Mouse (Mus musculus): ENCODE measurements around the gene Gramd1a. TPM values are rescaled to one million over a fixed set of nuclear protein-coding genes. Genes with fewer than 3 reads are reported as not detected.

Gramd1a gene
- polyA plus RNA-seq, 1 experiment from 2014 or later = 277 TPM

GRCm38 (mm10) chr7:31088206-31088605, 67.5 kb downstream of the Gramd1a start:
- Histone ChIP-seq H3K27ac (ENCODE audit: low read length) (no peak overlapping the region), H3K27me3 (replicated peaks; ENCODE audit: control insufficient read depth, insufficient read depth, low read length) (no peaks in the 10 kb centered on the region; the same call in 1 of the 2 replicates), H3K4me1 (replicated peaks; ENCODE audit: control insufficient read depth, insufficient read depth, low read length) (no peaks in the 10 kb centered on the region), H3K9ac (replicated peaks; ENCODE audit: low read depth, low read length) (no peak overlapping the region), H3K4me2 (ENCODE audit: low read length) (no peak overlapping the region), H3K9me3 (ENCODE audit: control insufficient read depth, low read length) (no peaks in the 10 kb centered on the region), H3K4me3 (replicated peaks; ENCODE audit: low read length) (no peak overlapping the region), H3K36me3 (ENCODE audit: control insufficient read depth, insufficient read depth) (no peaks in the 10 kb centered on the region)
- 67% methylated on average over 3 of the region's 3 CpGs for WGBS
- ATAC-seq = no peak

- Histone ChIP-seq H3K36me3 (ENCODE audit: control insufficient read depth, insufficient read depth) (no peaks in the 10 kb centered on the region), H3K4me2 (ENCODE audit: low read length) (no peak overlapping the region), H3K27me3 (replicated peaks; ENCODE audit: control insufficient read depth, insufficient read depth, low read length) (no peaks in the 10 kb centered on the region; the same call in 1 of the 2 replicates), H3K9me3 (ENCODE audit: control insufficient read depth, low read length) (no peaks in the 10 kb centered on the region), H3K9ac (replicated peaks; ENCODE audit: low read depth, low read length) (no peak overlapping the region), H3K27ac (ENCODE audit: low read length) (no peak overlapping the region), H3K4me3 (replicated peaks; ENCODE audit: low read length) (no peak overlapping the region), H3K4me1 (replicated peaks; ENCODE audit: control insufficient read depth, insufficient read depth, low read length) (no peaks in the 10 kb centered on the region)
- no peak for ATAC-seq
- WGBS = 65% methylated on average over 2 of the region's 2 CpGs
Observed at GRCm38 (mm10) chr7:31087262-31087661, 68.4 kb downstream of the Gramd1a start.

GRCm38 (mm10) chr7:31086175-31086755, 69.4 kb downstream of the Gramd1a start:
- no peak overlapping the region for H3K4me2 ChIP-seq (ENCODE audit: low read length)
- no peaks in the 10 kb centered on the region for H3K9me3 ChIP-seq (ENCODE audit: control insufficient read depth, low read length)
- no peaks in the 10 kb centered on the region for H3K36me3 ChIP-seq (ENCODE audit: control insufficient read depth, insufficient read depth)
- H3K27me3 ChIP-seq (replicated peaks; ENCODE audit: control insufficient read depth, insufficient read depth, low read length) = no peaks in the 10 kb centered on the region
- H3K4me3 ChIP-seq (replicated peaks; ENCODE audit: low read length) = no peak overlapping the region
- no peak for ATAC-seq
- WGBS = 92% methylated on average over 9 of the region's 9 CpGs
- H3K4me1 ChIP-seq (replicated peaks; ENCODE audit: control insufficient read depth, insufficient read depth, low read length) = no peaks in the 10 kb centered on the region
- no peak overlapping the region for H3K9ac ChIP-seq (replicated peaks; ENCODE audit: low read depth, low read length)
- no peak overlapping the region for H3K27ac ChIP-seq (ENCODE audit: low read length)

GRCm38 (mm10) chr7:31085171-31085570, 70.5 kb downstream of the Gramd1a start:
- no peaks in the 10 kb centered on the region for H3K9me3 ChIP-seq (ENCODE audit: control insufficient read depth, low read length)
- no peaks in the 10 kb centered on the region for H3K4me1 ChIP-seq (replicated peaks; ENCODE audit: control insufficient read depth, insufficient read depth, low read length)
- no peak overlapping the region for H3K4me2 ChIP-seq (ENCODE audit: low read length)
- no peak for ATAC-seq
- no peak overlapping the region for H3K4me3 ChIP-seq (replicated peaks; ENCODE audit: low read length)
- H3K9ac ChIP-seq (replicated peaks; ENCODE audit: low read depth, low read length) = no peak overlapping the region
- WGBS = 9% methylated on average over 3 of the region's 3 CpGs
- H3K36me3 ChIP-seq (ENCODE audit: control insufficient read depth, insufficient read depth) = no peaks in the 10 kb centered on the region
- H3K27ac ChIP-seq (ENCODE audit: low read length) = no peak overlapping the region
- no peaks in the 10 kb centered on the region for H3K27me3 ChIP-seq (replicated peaks; ENCODE audit: control insufficient read depth, insufficient read depth, low read length)

- Histone ChIP-seq H3K9me3 (ENCODE audit: control insufficient read depth, low read length) (no peaks in the 10 kb centered on the region), H3K4me3 (replicated peaks; ENCODE audit: low read length) (no peak overlapping the region), H3K4me1 (replicated peaks; ENCODE audit: control insufficient read depth, insufficient read depth, low read length) (no peaks in the 10 kb centered on the region), H3K27me3 (replicated peaks; ENCODE audit: control insufficient read depth, insufficient read depth, low read length) (no peaks in the 10 kb centered on the region), H3K4me2 (ENCODE audit: low read length) (no peak overlapping the region), H3K36me3 (ENCODE audit: control insufficient read depth, insufficient read depth) (no peaks in the 10 kb centered on the region), H3K27ac (ENCODE audit: low read length) (no peak overlapping the region), H3K9ac (replicated peaks; ENCODE audit: low read depth, low read length) (no peak overlapping the region)
- no peak for ATAC-seq
- 52% methylated on average over 9 of the region's 9 CpGs for WGBS
Observed at GRCm38 (mm10) chr7:31084140-31084539, 71.6 kb downstream of the Gramd1a start.

- no peak overlapping the region for H3K27ac ChIP-seq (ENCODE audit: low read length)
- H3K36me3 ChIP-seq (ENCODE audit: control insufficient read depth, insufficient read depth) = no peaks in the 10 kb centered on the region
- 64% methylated on average over 14 of the region's 14 CpGs for WGBS
- H3K9me3 ChIP-seq (ENCODE audit: control insufficient read depth, low read length) = no peaks in the 10 kb centered on the region
- H3K4me1 ChIP-seq (replicated peaks; ENCODE audit: control insufficient read depth, insufficient read depth, low read length) = no peaks in the 10 kb centered on the region
- ATAC-seq = no peak
- H3K27me3 ChIP-seq (replicated peaks; ENCODE audit: control insufficient read depth, insufficient read depth, low read length) = no peaks in the 10 kb centered on the region
- H3K9ac ChIP-seq (replicated peaks; ENCODE audit: low read depth, low read length) = no peak overlapping the region
- no peak overlapping the region for H3K4me3 ChIP-seq (replicated peaks; ENCODE audit: low read length)
- H3K4me2 ChIP-seq (ENCODE audit: low read length) = no peak overlapping the region
Observed at GRCm38 (mm10) chr7:31082831-31083588, 72.7 kb downstream of the Gramd1a start.

- no peak overlapping the region for H3K9ac ChIP-seq (replicated peaks; ENCODE audit: low read depth, low read length)
- ATAC-seq = no peak
- H3K36me3 ChIP-seq (ENCODE audit: control insufficient read depth, insufficient read depth) = no peaks in the 10 kb centered on the region
- no peak overlapping the region for H3K4me3 ChIP-seq (replicated peaks; ENCODE audit: low read length)
- no peak overlapping the region for H3K4me2 ChIP-seq (ENCODE audit: low read length)
- no peak overlapping the region for H3K27ac ChIP-seq (ENCODE audit: low read length)
- no peaks in the 10 kb centered on the region for H3K9me3 ChIP-seq (ENCODE audit: control insufficient read depth, low read length)
- no peaks in the 10 kb centered on the region for H3K4me1 ChIP-seq (replicated peaks; ENCODE audit: control insufficient read depth, insufficient read depth, low read length)
- H3K27me3 ChIP-seq (replicated peaks; ENCODE audit: control insufficient read depth, insufficient read depth, low read length) = no peaks in the 10 kb centered on the region
Observed at GRCm38 (mm10) chr7:31082106-31082505, 73.6 kb downstream of the Gramd1a start.

- H3K4me3 ChIP-seq (replicated peaks; ENCODE audit: low read length) = no peak overlapping the region
- no peaks in the 10 kb centered on the region for H3K36me3 ChIP-seq (ENCODE audit: control insufficient read depth, insufficient read depth)
- no peaks in the 10 kb centered on the region for H3K27me3 ChIP-seq (replicated peaks; ENCODE audit: control insufficient read depth, insufficient read depth, low read length)
- no peak for ATAC-seq
- H3K9me3 ChIP-seq (ENCODE audit: control insufficient read depth, low read length) = no peaks in the 10 kb centered on the region
- 38% methylated on average over 1 of the region's 1 CpGs for WGBS
- H3K4me1 ChIP-seq (replicated peaks; ENCODE audit: control insufficient read depth, insufficient read depth, low read length) = no peaks in the 10 kb centered on the region
- H3K27ac ChIP-seq (ENCODE audit: low read length) = no peak overlapping the region
- no peak overlapping the region for H3K9ac ChIP-seq (replicated peaks; ENCODE audit: low read depth, low read length)
- no peak overlapping the region for H3K4me2 ChIP-seq (ENCODE audit: low read length)
Observed at GRCm38 (mm10) chr7:31081106-31081505, 74.6 kb downstream of the Gramd1a start.

- Histone ChIP-seq H3K9me3 (ENCODE audit: control insufficient read depth, low read length) (no peaks in the 10 kb centered on the region), H3K4me1 (replicated peaks; ENCODE audit: control insufficient read depth, insufficient read depth, low read length) (no peaks in the 10 kb centered on the region), H3K4me2 (ENCODE audit: low read length) (no peak overlapping the region), H3K4me3 (replicated peaks; ENCODE audit: low read length) (no peak overlapping the region), H3K27me3 (replicated peaks; ENCODE audit: control insufficient read depth, insufficient read depth, low read length) (no peaks in the 10 kb centered on the region), H3K36me3 (ENCODE audit: control insufficient read depth, insufficient read depth) (no peaks in the 10 kb centered on the region), H3K27ac (ENCODE audit: low read length) (no peak overlapping the region), H3K9ac (replicated peaks; ENCODE audit: low read depth, low read length) (no peak overlapping the region)
- 33% methylated on average over 3 of the region's 3 CpGs for WGBS
- no peak for ATAC-seq
Observed at GRCm38 (mm10) chr7:31080611-31081010, 75.1 kb downstream of the Gramd1a start.

Measured in forebrain, embryonic 16.5 days (tissue).